Mouse (Mus musculus) small intestine, adult 2 months (tissue): ENCODE data around the gene Ptn.

Experiments used
- CTCF ChIP-seq: fragments of 200-500 bp; IDR thresholded peaks from 2 replicates; pipeline ENCODE4 v1.5.1; 2012; ENCODE audit warnings: low read depth, mild to moderate bottlenecking, control low read depth, inconsistent platforms, low read length, moderate library complexity, mixed read lengths; ENCODE audit not compliant: insufficient replicate concordance, insufficient read length; ENCODE audit errors: extremely low read depth
- POLR2A ChIP-seq: fragments of 200-500 bp; IDR thresholded peaks from 2 replicates; pipeline ENCODE4 v1.6.1; 2012; ENCODE audit warnings: low read depth, mild to moderate bottlenecking, control low read depth, inconsistent platforms, low read length, moderate library complexity

GRCm38 (mm10) chr6:36834695-36835265 is 24.8 kb upstream of the Ptn start:
- no peak for TF ChIP-seq POLR2A
- TF ChIP-seq CTCF, result no peak
